Mouse (Mus musculus) heart, postnatal 36 days (tissue): ENCODE results near the gene Frg2f1. TPM values are rescaled to one million over a fixed set of nuclear protein-coding genes. Genes with fewer than 3 reads are reported as not detected.

ENCODE experiments used
- DNase-seq, 2 experiments: peaks; one replicate each; pipeline ENCODE4 v3.0.0; 2021 to 2022
- intact Hi-C: fragments of 180-260 bp; cut with DNase I; formaldehyde crosslinking; loops from one replicate; pipeline ENCODE4 v1.15.1; 2025
- total RNA-seq, 2 experiments: library from RNA; stranded (reverse); gene quantifications; 2 replicates each; pipeline ENCODE4 v1.2.3; 2021

Gene Frg2f1
- total RNA-seq, 2 experiments from 2014 or later, result 4.7 to 5.1 TPM

GRCm38 (mm10) chr4:119511591-119511990 is 27.7 kb downstream of the Frg2f1 start:
- intact Hi-C loops, result loop anchor here (5.0 kb wide), 1 partner anchor 49 kb away; no protein-coding TSS in a partner anchor

GRCm38 (mm10) chr4:119498319-119498848 is 40.9 kb downstream of the Frg2f1 start:
- no peak for DNase-seq
- intact Hi-C loops, result no loop called here

More at GRCm38 (mm10) chr4:119511591-119511990, 27.7 kb downstream of the Frg2f1 start:
- no peak for DNase-seq

- no peak for DNase-seq
- intact Hi-C loops, result loop anchor here (5.0 kb wide), 1 partner anchor 174 kb away; no protein-coding TSS in a partner anchor
Observed at GRCm38 (mm10) chr4:119492933-119493327, 46.4 kb downstream of the Frg2f1 start.

GRCm38 (mm10) chr4:119492291-119492932 is 46.9 kb downstream of the Frg2f1 start, which contains the start of gene Rimkla:
Gene Rimkla (minus strand): TSS chr4:119492628.
- DNase-seq, result peak; percentile 55 to 68
- intact Hi-C loops, result loop anchor here (5.0 kb wide), 1 partner anchor 175 kb away; no protein-coding TSS in a partner anchor

GRCm38 (mm10) chr4:119490806-119491205 is 48.5 kb downstream of the Frg2f1 start:
- intact Hi-C loops, result loop anchor here (5.0 kb wide), 1 partner anchor 176 kb away; no protein-coding TSS in a partner anchor
- no peak for DNase-seq

GRCm38 (mm10) chr4:119489666-119490065 is 49.7 kb downstream of the Frg2f1 start:
- intact Hi-C loops, result loop anchor here (5.0 kb wide), 1 partner anchor 178 kb away; no protein-coding TSS in a partner anchor
- no peak for DNase-seq

- no peak for DNase-seq
- intact Hi-C loops, result no loop called here
Observed at GRCm38 (mm10) chr4:119484882-119485281, 54.4 kb downstream of the Frg2f1 start.

- intact Hi-C loops, result no loop called here
- DNase-seq, result peak in 1 of 2 experiments; percentile 9
Observed at GRCm38 (mm10) chr4:119483051-119483450, 56.3 kb downstream of the Frg2f1 start.

Other genes with a start within 250 kb of the Frg2f1 start
- gene Ybx1, start 244.9 kb downstream of the Frg2f1 start, total RNA-seq, result 100 to 1,000 TPM; 786 to 814 TPM
- 10 to 100 TPM in 1 of 2 experiments, 1 to 10 TPM in 1; 9.4 to 12.2 TPM for gene Ppih, start 219.0 kb downstream of the Frg2f1 start, total RNA-seq
- under 1 TPM in 1 of 2 experiments, not detected in 1; 0.36 TPM for gene Ccdc30, start 124.0 kb downstream of the Frg2f1 start, total RNA-seq
- gene Ppcs, start 117.1 kb downstream of the Frg2f1 start, total RNA-seq, result 10 to 100 TPM in 1 of 2 experiments, 1 to 10 TPM in 1; 9.6 to 12.7 TPM
- not detected for gene Zmynd12, start 116.7 kb downstream of the Frg2f1 start, total RNA-seq
- under 1 TPM; 0.33 to 0.56 TPM for gene Rimkla, start 46.9 kb downstream of the Frg2f1 start, total RNA-seq
- 10 to 100 TPM; 30.0 to 31.3 TPM for gene Foxj3, start 2.5 kb downstream of the Frg2f1 start, total RNA-seq
- not detected for gene Guca2a, start 98.2 kb upstream of the Frg2f1 start, total RNA-seq
- under 1 TPM in 1 of 2 experiments, not detected in 1; 0.89 TPM for gene Guca2b, start 119.4 kb upstream of the Frg2f1 start, total RNA-seq
- 1 to 10 TPM; 5.7 to 6.3 TPM for gene Hivep3, start 194.3 kb upstream of the Frg2f1 start, total RNA-seq